In genomic region chr16:94155041-94155653, GRCm38 (mm10) we compare ENCODE assay signal across 9 mouse cellular contexts.
DNase-seq lines count a peak whose midpoint lies in the region; ATAC-seq lines count a peak whose summit lies in the region.
"Had no signal": no experiment of that assay in that cellular context is flagged by ENCODE, and none has a peak within 500 bp of the region (broad histone marks: within the 10 kb centered on the region; RNA-seq: fewer than 3 reads in every experiment).

No protein-coding gene starts in this region.

- DNase-seq in kidney, postnatal 36 days: no peak
- peak; percentile 81 for DNase-seq in cerebellum, adult 11-12 months
- DNase-seq in layer of hippocampus, postnatal 36 days: peak; percentile 42 to 58
- no peak for DNase-seq in thymus, adult 18-20 months
- no peak for DNase-seq in lung, postnatal 25 days (ENCODE audit: low spot score)
- DNase-seq in ovary, postnatal 36 days (ENCODE audit: low spot score): no peak

- no peak overlapping the region for H3K4me2 ChIP-seq in kidney, embryonic 14.5 days (replicated peaks; ENCODE audit: low read depth, low read length)
- no peak overlapping the region for H3K4me2 ChIP-seq in forebrain, embryonic 16.5 days (ENCODE audit: low read length)

- H3K36me3 ChIP-seq in kidney, embryonic 14.5 days (ENCODE audit: control insufficient read depth, insufficient read depth, low read length): no peaks in the 10 kb centered on the region
- no peaks in the 10 kb centered on the region for H3K36me3 ChIP-seq in forebrain, embryonic 16.5 days (ENCODE audit: control insufficient read depth, insufficient read depth)
- H3K36me3 ChIP-seq: G1E had no signal

- WGBS in kidney, embryonic 14.5 days: 41% methylated on average over 14 of the region's 14 CpGs
- 18% methylated on average over 14 of the region's 14 CpGs for WGBS in forebrain, embryonic 16.5 days

- H3K9me3 ChIP-seq in kidney, embryonic 14.5 days (ENCODE audit: control insufficient read depth, low read length): no peaks in the 10 kb centered on the region
- H3K9me3 ChIP-seq in forebrain, embryonic 16.5 days (ENCODE audit: control insufficient read depth, low read length): no peaks in the 10 kb centered on the region
- H3K9me3 ChIP-seq: G1E had no signal

- H3K4me1 ChIP-seq in kidney, embryonic 14.5 days (ENCODE audit: control insufficient read depth, insufficient read depth, low read length): peaks cover 7% of the 10 kb centered on the region; the same call in 1 of the 2 replicates
- H3K4me1 ChIP-seq in forebrain, embryonic 16.5 days (replicated peaks; ENCODE audit: control insufficient read depth, insufficient read depth, low read length): peaks cover 14% of the 10 kb centered on the region

- H3K27ac ChIP-seq in kidney, embryonic 14.5 days (ENCODE audit: low read depth, low read length): no peak overlapping the region
- peak overlapping the region; percentile 26; the same call in 1 of the 2 replicates for H3K27ac ChIP-seq in forebrain, embryonic 16.5 days (ENCODE audit: low read length)

- no peaks in the 10 kb centered on the region; the same call in 1 of the 2 replicates for H3K27me3 ChIP-seq in kidney, embryonic 14.5 days (ENCODE audit: control insufficient read depth, insufficient read depth, low read length)
- H3K27me3 ChIP-seq in forebrain, embryonic 16.5 days (replicated peaks; ENCODE audit: control insufficient read depth, insufficient read depth, low read length): no peaks in the 10 kb centered on the region

- peak; percentile 7; the same call in 1 of the 2 replicates for ATAC-seq in kidney, embryonic 14.5 days (ENCODE audit: low FRiP score, low TSS enrichment)
- ATAC-seq in forebrain, embryonic 16.5 days: peak; percentile 86

- H3K9ac ChIP-seq in kidney, embryonic 14.5 days (ENCODE audit: low read depth, low read length): no peak overlapping the region
- no peak overlapping the region for H3K9ac ChIP-seq in forebrain, embryonic 16.5 days (replicated peaks; ENCODE audit: low read depth, low read length)

- H3K4me3 ChIP-seq in kidney, embryonic 14.5 days (ENCODE audit: low read length): no peak overlapping the region
- H3K4me3 ChIP-seq in forebrain, embryonic 16.5 days (replicated peaks; ENCODE audit: low read length): no peak overlapping the region

Comparison
In these comparisons a context has a peak if more than half of its experiments do, and no peak if none do; other contexts are left out.
1. DNase-seq: peak in cerebellum, adult 11-12 months (single experiment) and layer of hippocampus, postnatal 36 days (2 of 2); none in kidney, postnatal 36 days (0 of 2), thymus, adult 18-20 months (0 of 2), lung, postnatal 25 days (single experiment) and ovary, postnatal 36 days (single experiment).